ENCODE assay signal across 23 mouse cellular contexts in genomic region chr5:107949607-107950006, GRCm38 (mm10). TPM values are rescaled to one million over a fixed set of nuclear protein-coding genes. Genes with fewer than 3 reads are reported as not detected.
A peak's percentile ranks its signal among the peaks of the same experiment; 100 is the strongest.
DNase-seq lines count a peak whose midpoint lies in the region; ATAC-seq and TF ChIP-seq lines count a peak whose summit lies in the region.
"Had no signal": no experiment of that assay in that cellular context is flagged by ENCODE, and none has a peak within 500 bp of the region (broad histone marks: within the 10 kb centered on the region; RNA-seq: fewer than 3 reads in every experiment).

No protein-coding gene starts in this region.

- no peaks in the 10 kb centered on the region for H3K9me3 ChIP-seq in liver, embryonic 12.5 days (replicated peaks)
- H3K9me3 ChIP-seq: forebrain, embryonic 10.5 days; hindbrain, embryonic 15.5 days; intestine, embryonic 15.5 days; neural tube, embryonic 12.5 days; stomach, embryonic 15.5 days had no signal

- H3K27ac ChIP-seq in bone marrow, adult 2 months (ENCODE audit: control insufficient read depth, insufficient read depth, low read depth, low read length, poor library complexity) = peak overlapping the region; percentile 74; the same call in 1 of the 2 replicates
- 0 out of 2 replicates have a peak overlapping the region, but pooled peaks have one; percentile 5 for H3K27ac ChIP-seq in liver, embryonic 12.5 days
- H3K27ac ChIP-seq: forebrain, embryonic 10.5 days; hindbrain, embryonic 15.5 days; intestine, embryonic 15.5 days; neural tube, embryonic 12.5 days; stomach, embryonic 15.5 days had no signal

- H3K4me2 ChIP-seq in liver, embryonic 12.5 days = no peak overlapping the region
- H3K4me2 ChIP-seq: hindbrain, embryonic 15.5 days; intestine, embryonic 15.5 days; lung, embryonic 14.5 days; neural tube, embryonic 12.5 days; stomach, embryonic 15.5 days had no signal

- no peaks in the 10 kb centered on the region for H3K36me3 ChIP-seq in liver, embryonic 12.5 days
- H3K36me3 ChIP-seq: forebrain, embryonic 10.5 days; hindbrain, embryonic 15.5 days; intestine, embryonic 15.5 days; neural tube, embryonic 12.5 days; stomach, embryonic 15.5 days had no signal

- 24% methylated on average over 3 of the region's 3 CpGs for WGBS in bone marrow, adult 2 months
- WGBS in liver, embryonic 12.5 days (ENCODE audit: insufficient replicate concordance) = 53% methylated on average over 3 of the region's 3 CpGs

- H3K4me3 ChIP-seq in bone marrow, adult 2 months (replicated peaks; ENCODE audit: control insufficient read depth, low read depth, low read length) = no peak overlapping the region
- H3K4me3 ChIP-seq in liver, embryonic 12.5 days = no peak overlapping the region
- H3K4me3 ChIP-seq: forebrain, embryonic 10.5 days; hindbrain, embryonic 15.5 days; intestine, embryonic 15.5 days; neural tube, embryonic 12.5 days; stomach, embryonic 15.5 days had no signal

- peak; percentile 90 for DNase-seq in heart, adult 11 months
- DNase-seq in heart, adult 8-10 months (ENCODE audit: low spot score) = no peak
- DNase-seq in c-Kit-positive CD71-positive TER-119-positive erythroid progenitor cells, embryonic 14.5 days (ENCODE audit: low spot score) = no peak
- no peak for DNase-seq in cerebellum, postnatal 25 days
- no peak for DNase-seq in cerebellum, postnatal 14 days
- DNase-seq: adrenal gland, postnatal 36 days; cerebellum, postnatal 36 days; forebrain, postnatal 0 days; heart, postnatal 4 days; kidney, postnatal 4 days; lung, embryonic 14.5 days; thymus, adult 2 months had no signal

- no peak for TF ChIP-seq POLR2A in bone marrow, adult 2 months (IDR thresholded peaks at IDR 0.05; ENCODE audit: borderline replicate concordance, control insufficient read depth, low read depth, low read length)

- no peak overlapping the region for H3K9ac ChIP-seq in liver, embryonic 12.5 days
- H3K9ac ChIP-seq: forebrain, postnatal 0 days; hindbrain, embryonic 15.5 days; intestine, embryonic 15.5 days; lung, embryonic 14.5 days; neural tube, embryonic 12.5 days; stomach, embryonic 15.5 days had no signal

- no peak for ATAC-seq in liver, embryonic 12.5 days
- peak; percentile 78 for ATAC-seq in megakaryocyte progenitor cell, adult 5-6 weeks (replicated peaks; ENCODE audit: poor library complexity)
- ATAC-seq: activated CD4-positive, CD25-positive, alpha-beta regulatory T cell, adult 4 months; CD4-positive, CD25-positive, alpha-beta regulatory T cell, adult 4 months; forebrain, postnatal 0 days; intestine, embryonic 15.5 days; midbrain, embryonic 16.5 days had no signal

- TF ChIP-seq CTCF in bone marrow, adult 2 months (IDR thresholded peaks at IDR 0.05; ENCODE audit: control insufficient read depth, insufficient read depth, low read length) = no peak

- peaks cover 7% of the 10 kb centered on the region; the same call in 1 of the 2 replicates for H3K4me1 ChIP-seq in bone marrow, adult 2 months (ENCODE audit: control insufficient read depth, insufficient read depth, low read length)
- H3K4me1 ChIP-seq in liver, embryonic 12.5 days = peaks cover 31% of the 10 kb centered on the region
- H3K4me1 ChIP-seq: forebrain, embryonic 10.5 days; hindbrain, embryonic 15.5 days; intestine, embryonic 15.5 days; neural tube, embryonic 12.5 days; stomach, embryonic 15.5 days had no signal

- no peaks in the 10 kb centered on the region for H3K27me3 ChIP-seq in liver, embryonic 12.5 days (replicated peaks)
- H3K27me3 ChIP-seq: hindbrain, embryonic 15.5 days; intestine, embryonic 15.5 days; neural tube, embryonic 12.5 days; stomach, embryonic 15.5 days had no signal

RNA-seq across cellular contexts. Expression of gene Fam69a, which starts 37.3 kb away (rescaled TPM):
- 10 to 100 TPM in 3 of 4 experiments, 1 to 10 TPM in 1; 9.3 to 12.1 (median 11.2) TPM for total RNA-seq in heart, adult 8-10 months (2022)
- polyA plus RNA-seq in bone marrow, adult 2 months (2011; ENCODE audit: insufficient read depth, insufficient read length, low replicate concordance, missing spikeins) = 13.5 and 14.2 TPM in 2 replicates
- polyA plus RNA-seq in liver, embryonic 12.5 days (2016; fragmentation: Nextera tagmentation; extraction: Ambion mirVana) = 12.5 and 13.8 TPM in 2 replicates
- 43.3 and 48.4 TPM in 2 replicates for total RNA-seq in megakaryocyte progenitor cell, adult 5-6 weeks (2015)
- total RNA-seq in megakaryocyte progenitor cell, adult 5-6 weeks (2017) = 16.2 and 27.8 TPM in 2 replicates

RNA-seq across cellular contexts. Expression of gene Rpl5, which starts 49.3 kb away (rescaled TPM):
- 10 to 100 TPM; 24.1 to 35.4 (median 32.1) TPM for total RNA-seq in heart, adult 8-10 months (2022)
- polyA plus RNA-seq in bone marrow, adult 2 months (2011; ENCODE audit: insufficient read depth, insufficient read length, low replicate concordance, missing spikeins) = 31.5 and 104 TPM in 2 replicates
- polyA plus RNA-seq in liver, embryonic 12.5 days (2016; fragmentation: Nextera tagmentation; extraction: Ambion mirVana) = 58.8 and 59.6 TPM in 2 replicates
- 475 and 483 TPM in 2 replicates for total RNA-seq in megakaryocyte progenitor cell, adult 5-6 weeks (2015)
- 228 and 280 TPM in 2 replicates for total RNA-seq in megakaryocyte progenitor cell, adult 5-6 weeks (2017)

Comparison
In these comparisons a context has a peak if more than half of its experiments do, and no peak if none do; other contexts are left out.
1. RNA of gene Rpl5, which starts 49.3 kb away (total RNA-seq): 228 to 483 TPM in megakaryocyte progenitor cell, adult 5-6 weeks; 24.1 to 35.4 TPM in heart, adult 8-10 months; every median in the first group is over 4 times any median in the second.